Mouse (Mus musculus) hindbrain, embryonic 13.5 days (tissue): Measurements from ENCODE around the gene Ube2o. TPM values are rescaled to one million over a fixed set of nuclear protein-coding genes. Genes with fewer than 3 reads are reported as not detected.

Source experiments
- ATAC-seq: fragments of 200-750 bp; cut with Nextera tagmentation; 2 replicates; pipeline ENCODE4 v1.8.0; 2017; ENCODE audit warnings: moderate TSS enrichment; ENCODE audit not compliant: low FRiP score
- H3K27ac ChIP-seq: fragments of 300-500 bp; sonication (generic); 2 replicates; pipeline ENCODE4 v1.5.1; 2015; ENCODE audit warnings: inconsistent platforms, mild to moderate bottlenecking, moderate library complexity
- H3K27me3 ChIP-seq: fragments of 300-500 bp; sonication (generic); 2 replicates; pipeline ENCODE4 v1.6.1; 2015; ENCODE audit warnings: mild to moderate bottlenecking, inconsistent platforms
- H3K36me3 ChIP-seq: fragments of 300-500 bp; sonication (generic); 2 replicates; pipeline ENCODE4 v1.6.1; 2015; ENCODE audit warnings: mild to moderate bottlenecking, inconsistent platforms
- H3K4me1 ChIP-seq: fragments of 300-500 bp; sonication (generic); replicated peaks from 2 replicates; pipeline ENCODE4 v1.6.1; 2015; ENCODE audit warnings: inconsistent platforms
- H3K4me2 ChIP-seq: fragments of 300-500 bp; sonication (generic); 2 replicates; pipeline ENCODE4 v1.6.1; 2015; ENCODE audit warnings: inconsistent platforms, mild to moderate bottlenecking, moderate library complexity
- H3K4me3 ChIP-seq: fragments of 300-500 bp; sonication (generic); 2 replicates; pipeline ENCODE4 v1.5.1; 2015; ENCODE audit warnings: mild to moderate bottlenecking, inconsistent platforms
- H3K9ac ChIP-seq: fragments of 300-500 bp; sonication (generic); 2 replicates; pipeline ENCODE4 v1.6.1; 2015; ENCODE audit warnings: mild to moderate bottlenecking, inconsistent platforms
- H3K9me3 ChIP-seq: fragments of 300-500 bp; sonication (generic); 2 replicates; pipeline ENCODE4 v1.6.1; 2016; ENCODE audit warnings: inconsistent platforms
- WGBS: fragments of 180-500 bp; shearing (Covaris S2); methylation state at CpG from one replicate; pipeline ENCODE4 v1.1.7; 2015; 5-methylcytosine and 5-hydroxymethylcytosine counted together
- polyA plus RNA-seq: library from polyadenylated mRNA; unstranded; fragments of >200 nt; fragmentation: Nextera tagmentation; extraction: Ambion mirVana; gene quantifications from 2 replicates; pipeline ENCODE4 v1.2.1, GENCODE M21; 2015

The Ube2o gene
- polyA plus RNA-seq, 1 experiment from 2014 or later, result 14.1 TPM

DNA sequence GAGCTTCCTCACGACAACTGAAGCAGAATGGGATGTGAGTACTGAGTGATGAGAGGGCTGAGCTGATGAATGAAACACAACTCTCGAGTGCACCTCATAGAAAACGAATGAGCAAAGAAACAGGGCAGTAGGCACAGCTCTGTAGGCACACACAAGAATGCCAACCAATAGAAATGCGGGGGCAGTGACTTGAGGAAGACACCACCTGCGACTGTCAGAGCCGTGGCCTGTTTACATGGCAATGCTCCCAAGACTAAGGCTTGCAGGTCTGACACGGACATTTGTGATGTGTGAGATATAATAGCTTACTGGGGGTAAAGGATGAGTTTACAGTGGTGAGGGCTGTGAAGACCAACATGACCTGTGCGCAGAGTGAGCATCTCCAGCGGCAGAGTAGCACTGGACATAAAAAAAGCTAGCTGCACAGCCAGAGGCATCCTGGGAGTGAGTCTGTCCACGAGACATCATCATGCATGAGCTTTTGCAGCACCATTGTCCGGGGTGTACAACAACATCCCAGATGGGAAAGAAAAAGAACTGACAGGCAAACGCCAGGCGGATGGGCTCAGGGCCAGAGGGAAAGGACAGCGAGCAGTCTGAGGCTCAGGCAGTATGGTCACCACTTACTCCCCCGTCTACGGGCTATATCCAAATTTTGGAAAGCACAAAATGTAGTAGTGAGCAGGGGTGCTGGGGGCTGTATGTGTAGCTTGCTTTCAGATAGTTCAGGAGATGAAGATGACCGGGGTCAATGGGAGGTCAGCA lies 33.8 kb downstream of the Ube2o start:
- Histone ChIP-seq H3K9me3 (no peaks in the 10 kb centered on the region), H3K36me3 (peaks cover 61% of the 10 kb centered on the region), H3K4me2 (no peak overlapping the region), H3K4me3 (no peak overlapping the region), H3K27ac (no peak overlapping the region), H3K27me3 (no peaks in the 10 kb centered on the region), H3K4me1 (peaks cover 38% of the 10 kb centered on the region), H3K9ac (no peak overlapping the region)
- ATAC-seq, result no peak
- WGBS, result 86% methylated on average over 17 of the region's 17 CpGs

DNA sequence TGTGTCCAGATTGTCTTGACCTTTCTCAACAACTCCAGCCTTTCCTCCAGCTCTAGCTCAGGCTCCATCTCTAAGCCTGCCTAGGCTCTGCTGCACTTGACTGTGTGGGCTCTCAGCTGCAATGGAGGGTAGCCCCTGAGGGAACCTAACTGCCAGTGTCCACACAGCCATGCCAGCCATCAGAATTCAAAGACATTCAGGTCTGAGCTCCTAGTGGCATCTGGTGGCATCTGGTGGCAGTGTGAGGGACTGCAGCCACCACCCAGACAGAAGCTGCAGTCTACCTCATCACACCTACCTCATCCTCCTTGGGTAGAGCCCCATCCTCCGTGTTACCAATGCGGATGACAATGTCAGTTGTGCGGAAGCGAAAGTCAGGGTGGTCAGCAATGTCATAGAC lies 38.1 kb downstream of the Ube2o start:
- Histone ChIP-seq H3K27ac (no peak overlapping the region), H3K9ac (no peak overlapping the region), H3K4me2 (no peak overlapping the region), H3K4me1 (0 out of 2 replicates have a peak, but pooled peaks cover 9% of the 10 kb centered on the region), H3K36me3 (peaks cover 98% of the 10 kb centered on the region), H3K27me3 (no peaks in the 10 kb centered on the region), H3K4me3 (no peak overlapping the region), H3K9me3 (no peaks in the 10 kb centered on the region)
- ATAC-seq, result 0 out of 2 replicates have a peak, but pooled peaks have one; percentile 23
- WGBS, result 90% methylated on average over 4 of the region's 4 CpGs

DNA sequence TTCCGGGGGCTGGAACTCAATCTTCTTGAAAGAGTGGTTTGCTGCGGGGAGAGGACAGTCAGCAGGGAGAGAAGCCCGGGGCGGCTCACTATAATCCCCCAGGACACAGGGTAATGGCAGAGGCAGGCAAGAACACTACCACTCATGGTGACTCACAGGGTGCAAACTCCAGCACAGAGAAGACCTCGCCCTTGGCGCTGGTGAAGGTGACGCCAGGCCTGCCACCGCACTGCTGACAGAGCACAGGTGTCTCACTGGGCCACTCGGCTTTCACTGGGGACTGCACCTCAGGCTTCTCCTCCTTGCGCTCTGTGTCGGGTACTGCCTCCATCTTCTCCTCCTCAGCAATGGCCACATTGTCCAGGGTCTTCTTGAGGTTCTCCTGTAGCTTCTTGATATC lies 40.1 kb downstream of the Ube2o start:
- no peak overlapping the region for H3K4me2 ChIP-seq
- 95% methylated on average over 11 of the region's 11 CpGs for WGBS
- H3K9me3 ChIP-seq, result no peaks in the 10 kb centered on the region
- no peak overlapping the region for H3K4me3 ChIP-seq
- H3K9ac ChIP-seq, result no peak overlapping the region
- H3K27ac ChIP-seq, result no peak overlapping the region
- no peak for ATAC-seq
- 0 out of 2 replicates have a peak, but pooled peaks cover under 1% of the 10 kb centered on the region for H3K27me3 ChIP-seq
- peaks cover 96% of the 10 kb centered on the region for H3K36me3 ChIP-seq
- no peaks in the 10 kb centered on the region for H3K4me1 ChIP-seq

DNA sequence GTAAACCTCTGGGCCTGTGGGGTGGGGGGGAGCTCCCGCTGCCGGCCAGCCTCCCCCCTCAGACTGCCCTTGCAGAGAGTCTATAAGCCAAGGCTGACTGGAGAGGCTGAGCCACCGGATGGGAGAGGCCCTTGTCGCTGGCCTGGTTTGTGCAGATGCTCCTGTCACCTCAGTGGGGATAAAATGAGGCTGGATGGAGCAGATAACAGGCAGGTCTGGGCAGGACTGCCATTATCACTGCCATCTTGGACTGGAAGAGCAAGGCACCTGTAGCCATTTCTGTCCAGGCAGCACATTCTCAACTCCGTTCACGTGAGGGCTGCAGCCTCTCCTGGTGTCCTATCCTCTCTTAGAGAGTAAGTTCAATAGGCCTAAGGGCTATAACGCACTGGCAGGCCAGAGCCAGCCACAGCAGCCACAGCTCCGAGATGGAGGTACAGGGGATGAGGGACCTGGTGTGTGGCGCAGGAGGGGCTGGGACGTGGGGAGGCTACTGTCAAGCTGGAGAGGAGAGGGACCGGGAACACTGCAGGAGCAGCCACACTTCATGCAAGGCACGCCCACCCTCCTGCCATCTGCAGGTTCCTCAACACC lies 43.0 kb downstream of the Ube2o start:
- Histone ChIP-seq H3K9ac (no peak overlapping the region), H3K4me1 (peaks cover 13% of the 10 kb centered on the region), H3K4me3 (no peak overlapping the region), H3K36me3 (peaks cover 72% of the 10 kb centered on the region), H3K4me2 (no peak overlapping the region), H3K27ac (no peak overlapping the region), H3K27me3 (peaks cover 29% of the 10 kb centered on the region), H3K9me3 (no peaks in the 10 kb centered on the region)
- 92% methylated on average over 12 of the region's 12 CpGs for WGBS
- ATAC-seq, result no peak

DNA sequence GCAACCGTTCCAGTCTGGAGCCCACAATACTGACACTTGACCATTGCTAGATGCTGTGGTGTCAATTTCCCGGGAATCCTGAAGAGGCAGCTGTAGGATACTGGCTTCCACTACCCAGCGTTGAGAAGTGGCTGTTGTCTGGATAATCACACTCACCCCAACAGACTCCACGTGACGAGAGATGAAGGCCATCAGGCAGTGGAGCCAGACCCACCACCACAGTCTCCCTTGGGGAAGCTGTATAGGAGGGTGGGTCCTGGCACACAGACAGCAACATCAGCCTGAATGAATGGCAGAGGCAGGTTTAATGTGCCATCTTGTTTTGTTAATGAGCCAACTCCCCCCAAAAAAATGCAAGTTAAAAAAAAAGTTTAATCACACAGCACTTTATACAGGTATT lies 43.9 kb downstream of the Ube2o start:
- 80% methylated on average over 5 of the region's 5 CpGs for WGBS
- H3K4me1 ChIP-seq, result peaks cover 21% of the 10 kb centered on the region
- no peak overlapping the region for H3K4me3 ChIP-seq
- peaks cover 38% of the 10 kb centered on the region for H3K27me3 ChIP-seq
- no peak overlapping the region for H3K9ac ChIP-seq
- ATAC-seq, result no peak
- H3K27ac ChIP-seq, result no peak overlapping the region
- H3K4me2 ChIP-seq, result no peak overlapping the region
- H3K9me3 ChIP-seq, result no peaks in the 10 kb centered on the region
- peaks cover 64% of the 10 kb centered on the region for H3K36me3 ChIP-seq

DNA sequence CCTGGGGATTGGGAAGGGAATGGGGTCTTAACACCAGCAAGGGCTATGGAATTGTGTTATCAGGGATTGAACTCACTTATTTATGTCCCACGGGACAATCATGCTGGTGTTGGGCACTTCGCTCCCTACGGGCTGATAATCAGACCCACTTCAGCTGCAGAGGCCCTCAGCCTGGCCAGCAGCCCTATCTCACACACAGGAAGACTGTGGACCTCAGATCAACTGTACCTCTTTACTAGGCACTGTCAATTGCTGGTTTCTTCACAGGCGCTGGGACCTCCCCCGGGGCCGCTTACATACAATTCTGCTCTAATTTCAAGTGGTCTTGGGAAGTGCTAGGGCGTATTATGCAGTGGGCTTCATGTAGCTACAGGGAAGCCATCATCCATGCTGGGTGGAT lies 44.6 kb downstream of the Ube2o start:
- Histone ChIP-seq H3K4me1 (peaks cover 28% of the 10 kb centered on the region), H3K9me3 (no peaks in the 10 kb centered on the region), H3K9ac (no peak overlapping the region), H3K36me3 (peaks cover 56% of the 10 kb centered on the region), H3K27ac (no peak overlapping the region), H3K4me2 (no peak overlapping the region), H3K27me3 (peaks cover 45% of the 10 kb centered on the region), H3K4me3 (no peak overlapping the region)
- 94% methylated on average over 7 of the region's 7 CpGs for WGBS
- ATAC-seq, result no peak

DNA sequence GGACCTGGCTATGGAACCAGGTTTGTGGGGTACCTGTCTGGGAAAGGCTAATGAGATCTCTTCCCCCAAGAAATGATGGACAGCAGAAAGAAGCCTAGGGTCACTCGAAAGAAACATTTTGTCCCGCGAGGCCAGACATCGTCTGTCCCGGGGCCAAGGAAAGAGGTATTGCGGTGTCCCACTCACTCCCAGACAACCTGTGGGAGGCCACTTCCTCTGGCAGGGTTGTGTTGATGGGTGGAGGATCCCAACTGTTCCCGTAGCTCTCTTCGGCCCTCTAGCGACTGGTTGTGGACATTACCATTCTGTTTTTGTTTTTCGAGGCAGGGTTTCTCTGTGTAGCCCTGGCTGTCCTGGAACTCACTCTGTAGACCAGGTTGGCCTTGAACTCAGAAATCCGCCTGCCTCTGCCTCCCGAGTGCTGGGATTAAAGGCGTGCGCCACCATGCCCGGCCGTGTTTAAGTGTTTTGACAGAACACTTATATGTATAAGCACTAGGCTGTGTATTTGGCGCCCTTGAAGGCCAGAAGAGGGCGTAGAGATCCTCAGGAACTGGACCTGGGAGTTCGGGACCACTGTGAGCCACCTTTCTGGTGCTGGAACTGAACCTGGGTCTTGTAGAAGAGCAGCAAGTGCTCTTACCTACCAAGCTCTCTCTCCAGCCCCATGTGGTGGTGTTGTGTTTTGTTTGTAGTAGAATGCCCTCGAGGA lies 46.9 kb downstream of the Ube2o start:
- Histone ChIP-seq H3K9me3 (no peaks in the 10 kb centered on the region), H3K9ac (0 out of 2 replicates have a peak overlapping the region, but pooled peaks have one; percentile 65), H3K36me3 (peaks cover 33% of the 10 kb centered on the region), H3K4me2 (peak overlapping the region; percentile 73), H3K27ac (no peak overlapping the region), H3K27me3 (peaks cover 64% of the 10 kb centered on the region), H3K4me1 (peaks cover 48% of the 10 kb centered on the region), H3K4me3 (peak overlapping the region; percentile 44)
- 18% methylated on average over 20 of the region's 20 CpGs for WGBS
- peak; percentile 47; the same call in 1 of the 2 replicates for ATAC-seq

DNA sequence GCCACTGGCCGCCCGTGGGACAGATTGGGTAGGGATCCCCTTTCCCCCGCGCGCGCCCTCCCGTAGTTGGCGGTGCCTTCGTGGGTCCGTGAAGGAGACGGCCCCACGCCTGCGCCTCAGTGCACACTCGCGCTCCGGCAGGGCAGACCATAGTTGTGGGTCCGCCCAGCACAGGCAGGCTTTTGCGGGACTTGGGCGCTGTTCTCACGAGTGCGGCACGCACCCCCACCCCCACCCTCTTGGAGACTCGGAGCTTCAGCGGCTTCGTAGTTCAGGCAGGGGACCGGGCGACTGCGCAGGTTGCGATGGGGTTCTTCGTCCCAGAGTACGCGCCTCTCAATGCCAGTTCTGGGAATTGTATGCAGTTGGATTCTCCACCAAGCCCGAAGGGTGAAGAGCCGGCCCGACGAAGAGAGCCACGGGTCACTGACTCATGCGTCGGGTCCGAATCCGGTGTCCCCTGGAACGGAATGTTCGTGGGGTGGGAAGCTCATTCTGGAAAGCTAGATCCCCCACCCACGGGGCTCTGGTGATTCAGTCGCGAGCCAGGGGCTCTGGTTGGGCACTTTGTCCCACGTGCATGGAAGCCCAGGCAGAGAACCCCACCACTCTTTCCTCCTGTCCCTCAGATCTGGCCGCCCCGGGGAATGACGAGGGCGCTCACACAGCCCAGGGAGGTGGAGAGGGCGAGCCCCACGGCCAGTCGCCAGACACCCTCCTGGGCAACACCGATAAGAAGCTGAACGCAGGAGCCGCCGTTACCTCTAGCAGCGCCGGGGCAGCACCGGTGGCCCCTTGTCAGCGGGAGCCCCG lies 47.7 kb downstream of the Ube2o start:
- peaks cover 71% of the 10 kb centered on the region for H3K27me3 ChIP-seq
- no peak overlapping the region for H3K27ac ChIP-seq
- peak overlapping the region; percentile 65 for H3K9ac ChIP-seq
- H3K9me3 ChIP-seq, result no peaks in the 10 kb centered on the region
- H3K4me3 ChIP-seq, result peak overlapping the region; percentile 44
- peak overlapping the region; percentile 73 for H3K4me2 ChIP-seq
- under 1% methylated on average over 62 of the region's 63 CpGs for WGBS
- H3K36me3 ChIP-seq, result peaks cover 25% of the 10 kb centered on the region
- peaks cover 48% of the 10 kb centered on the region for H3K4me1 ChIP-seq
- peak; percentile 33; the same call in 1 of the 2 replicates for ATAC-seq

DNA sequence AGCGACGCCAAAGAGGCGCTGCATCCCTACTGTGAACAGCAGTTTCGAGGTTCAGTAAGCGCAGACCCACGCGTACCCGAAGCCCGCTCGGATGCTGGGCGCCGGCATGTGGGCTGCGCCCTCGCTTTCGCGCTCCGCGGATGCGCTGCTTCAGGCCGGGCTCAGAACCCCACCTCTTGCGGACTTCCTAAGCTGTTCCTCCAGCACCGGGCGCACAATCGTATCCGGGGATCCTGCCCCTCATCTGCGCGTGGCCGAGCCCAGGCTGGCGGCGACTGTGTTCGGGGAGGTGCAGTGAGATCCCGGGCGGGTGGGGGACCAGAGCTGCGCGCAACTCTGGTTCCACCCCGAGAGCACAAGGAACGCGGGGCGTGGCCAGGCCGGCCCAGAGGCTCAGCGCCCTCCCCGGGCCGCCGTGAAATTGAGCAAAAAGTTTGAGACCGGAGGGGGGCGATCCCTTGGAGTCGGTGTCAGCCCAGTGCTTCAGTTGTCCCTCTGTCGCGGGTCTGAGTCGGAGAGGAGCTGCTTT lies 48.4 kb downstream of the Ube2o start:
- ATAC-seq, result peak; percentile 18; the same call in 1 of the 2 replicates
- H3K9ac ChIP-seq, result peak overlapping the region; percentile 65
- no peaks in the 10 kb centered on the region for H3K9me3 ChIP-seq
- H3K4me3 ChIP-seq, result peak overlapping the region; percentile 44
- peak overlapping the region; percentile 73 for H3K4me2 ChIP-seq
- peaks cover 74% of the 10 kb centered on the region for H3K27me3 ChIP-seq
- H3K36me3 ChIP-seq, result peaks cover 19% of the 10 kb centered on the region
- no peak overlapping the region for H3K27ac ChIP-seq
- H3K4me1 ChIP-seq, result peaks cover 48% of the 10 kb centered on the region
- WGBS, result under 1% methylated on average over 50 of the region's 50 CpGs

DNA sequence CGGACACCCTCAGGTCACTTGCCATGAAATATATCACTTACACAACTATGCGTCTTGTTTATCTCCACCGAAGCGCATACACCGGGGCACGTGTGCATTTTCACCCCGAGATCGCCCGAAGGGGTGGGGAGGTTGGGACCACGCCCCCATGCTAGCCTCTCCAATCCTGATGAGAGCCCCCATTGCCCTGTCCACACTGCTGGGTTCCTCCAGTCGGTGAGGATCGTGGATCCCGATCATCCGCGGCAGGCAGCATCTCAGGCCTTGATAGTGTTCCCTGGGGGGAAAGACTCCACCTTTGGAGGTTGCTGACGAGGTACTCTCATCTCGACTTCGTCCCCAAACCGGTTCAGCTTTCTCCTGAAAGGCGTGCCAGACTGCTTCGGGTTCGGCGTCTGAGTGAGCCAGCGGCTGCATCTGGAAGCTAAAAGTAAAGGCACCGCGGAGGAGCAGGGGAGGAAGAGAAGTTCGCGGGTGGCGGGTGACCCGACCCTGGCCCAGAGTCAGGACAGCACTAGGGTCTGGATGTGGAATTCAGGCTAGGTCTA lies 48.9 kb downstream of the Ube2o start:
- Histone ChIP-seq H3K9me3 (no peaks in the 10 kb centered on the region), H3K9ac (peak overlapping the region; percentile 65), H3K4me2 (peak overlapping the region; percentile 73), H3K27me3 (peaks cover 74% of the 10 kb centered on the region), H3K4me1 (peaks cover 48% of the 10 kb centered on the region), H3K4me3 (peak overlapping the region; percentile 44), H3K27ac (peak overlapping the region; percentile 8; the same call in 1 of the 2 replicates), H3K36me3 (peaks cover 15% of the 10 kb centered on the region)
- WGBS, result 1% methylated on average over 30 of the region's 30 CpGs
- ATAC-seq, result no peak
